Mouse (Mus musculus) ES-Bruce4 (cell line): Measurements from ENCODE around the gene Tex9. TPM values are rescaled to one million over a fixed set of nuclear protein-coding genes. Genes with fewer than 3 reads are reported as not detected.

Source experiments
- H3K27ac ChIP-seq: 2 replicates; pipeline ENCODE4 v1.5.1; 2012; ENCODE audit warnings: low read length, inconsistent platforms; ENCODE audit not compliant: insufficient read depth
- H3K27me3 ChIP-seq: 2 replicates; pipeline ENCODE4 v1.6.1; 2012; ENCODE audit warnings: mild to moderate bottlenecking, low read length, inconsistent platforms; ENCODE audit not compliant: control insufficient read depth, poor library complexity, insufficient read depth, severe bottlenecking
- H3K36me3 ChIP-seq: 2 replicates; pipeline ENCODE4 v1.6.1; 2012; ENCODE audit warnings: inconsistent platforms, mild to moderate bottlenecking, low read length, moderate library complexity; ENCODE audit not compliant: control insufficient read depth, poor library complexity, insufficient read depth, severe bottlenecking
- H3K4me1 ChIP-seq: one replicate; pipeline ENCODE4 v1.8.1; 2011; ENCODE audit warnings: low read length; ENCODE audit not compliant: control insufficient read depth, insufficient read depth
- H3K4me3 ChIP-seq: 2 replicates; pipeline ENCODE4 v1.5.1; 2011; ENCODE audit warnings: low read depth, mild to moderate bottlenecking, low read length
- H3K9ac ChIP-seq: 2 replicates; pipeline ENCODE4 v1.6.1; 2012; ENCODE audit warnings: low read depth, mild to moderate bottlenecking, inconsistent platforms; ENCODE audit not compliant: poor library complexity, severe bottlenecking
- H3K9me3 ChIP-seq: replicated peaks from 2 replicates; pipeline ENCODE4 v1.6.1; 2012; ENCODE audit warnings: mild to moderate bottlenecking, low read length, inconsistent platforms; ENCODE audit not compliant: control insufficient read depth, poor library complexity, insufficient read depth, severe bottlenecking
- CTCF ChIP-seq: IDR thresholded peaks from one replicate; pipeline ENCODE4 v1.8.1; 2011; ENCODE audit warnings: low read depth, low read length
- EP300 ChIP-seq: IDR thresholded peaks from 2 replicates; pipeline ENCODE4 v1.6.1; 2011; ENCODE audit warnings: low read depth, low read length; ENCODE audit not compliant: insufficient read depth
- POLR2A ChIP-seq: IDR thresholded peaks from one replicate; pipeline ENCODE4 v1.8.1; 2011; ENCODE audit warnings: low read length; ENCODE audit not compliant: insufficient read depth
- polyA plus RNA-seq: library from polyadenylated mRNA; stranded (reverse); fragments of >200 nt; gene quantifications from 2 replicates; pipeline ENCODE4 v1.2.4, GENCODE M21; 2011; ENCODE audit warnings: low read depth; ENCODE audit not compliant: missing spikeins, insufficient read depth, insufficient read length

The Tex9 gene
- polyA plus RNA-seq, 1 experiment = 43.3 TPM

DNA sequence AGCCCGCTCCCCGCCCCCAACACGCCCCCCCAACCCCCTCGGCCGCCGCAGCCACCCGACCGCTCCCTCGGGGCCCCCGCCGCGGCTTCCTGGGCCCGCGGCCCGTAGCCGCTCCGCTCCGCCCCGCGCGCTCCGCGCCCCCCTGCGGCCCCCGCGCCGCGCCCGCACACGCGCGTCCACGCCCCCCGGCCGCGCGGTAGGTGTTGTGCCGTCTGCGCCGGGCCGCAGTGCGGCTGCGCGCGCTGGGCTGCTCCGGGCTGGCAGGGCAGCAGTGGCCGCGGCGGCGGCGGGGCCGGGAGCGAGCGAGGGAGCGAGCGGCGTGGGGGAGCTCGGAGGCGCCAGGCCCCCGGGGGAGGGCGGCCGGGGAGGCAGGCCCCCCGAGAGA, 40.0 kb upstream of the Tex9 start, which contains the start of gene Rfx7:
Rfx7 (plus strand) TSS at position 245 of the 385 bp plus-strand sequence.
- Histone ChIP-seq H3K9ac (peak within 1 kb of the TSS; percentile 99), H3K27ac (peak within 1 kb of the TSS; percentile 83), H3K36me3 (no peaks in the 10 kb centered on the region), H3K27me3 (no peaks in the 10 kb centered on the region), H3K9me3 (no peaks in the 10 kb centered on the region), H3K4me3 (peak within 1 kb of the TSS; percentile 79), H3K4me1 (peaks cover 1% of the 10 kb centered on the region)
- TF ChIP-seq CTCF (no peak), EP300 (no peak), POLR2A (no peak)

DNA sequence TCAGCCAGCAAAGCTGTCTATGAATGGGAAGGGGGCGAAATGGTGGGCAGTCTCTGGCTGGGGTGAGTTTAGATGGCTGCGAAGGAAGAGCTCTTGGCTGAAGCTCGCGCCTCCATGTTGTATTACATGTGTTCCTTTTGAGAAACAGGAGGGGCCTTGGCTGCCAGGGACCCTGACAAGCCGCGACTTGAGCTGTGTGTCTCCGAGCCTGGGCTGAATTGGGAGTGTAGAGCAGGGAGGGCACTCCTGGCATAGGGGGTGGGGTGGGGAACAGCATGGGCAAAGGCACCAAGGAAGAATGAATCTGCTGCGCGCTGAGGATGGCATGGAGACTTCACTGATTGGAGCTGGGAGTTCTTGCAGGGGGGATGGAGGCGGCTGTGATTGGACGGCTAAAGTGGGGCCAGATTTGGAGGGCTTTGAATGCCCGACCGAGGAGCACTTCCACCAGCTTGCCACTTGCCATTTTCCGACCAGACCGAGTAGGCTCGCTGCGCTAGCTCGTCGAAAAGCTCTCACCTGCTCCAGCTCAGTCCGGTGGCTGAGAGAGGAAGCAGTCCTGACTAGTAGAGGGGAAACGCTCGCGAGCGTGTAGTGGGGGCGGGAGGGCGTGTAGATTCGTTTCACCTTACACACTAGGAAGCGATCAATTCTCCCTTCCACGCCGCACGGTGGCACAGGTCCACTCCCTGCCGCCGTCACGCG, 39.4 kb upstream of the Tex9 start:
- peak overlapping the region; percentile 79 for H3K4me3 ChIP-seq
- H3K27me3 ChIP-seq = no peaks in the 10 kb centered on the region
- no peaks in the 10 kb centered on the region for H3K9me3 ChIP-seq
- H3K27ac ChIP-seq = peak overlapping the region; percentile 83
- TF ChIP-seq EP300 (0 out of 2 replicates have a peak, but pooled peaks have one; percentile 32), CTCF (no peak), POLR2A (peak; percentile 76)
- H3K36me3 ChIP-seq = no peaks in the 10 kb centered on the region
- peak overlapping the region; percentile 99 for H3K9ac ChIP-seq
- H3K4me1 ChIP-seq = no peaks in the 10 kb centered on the region

DNA sequence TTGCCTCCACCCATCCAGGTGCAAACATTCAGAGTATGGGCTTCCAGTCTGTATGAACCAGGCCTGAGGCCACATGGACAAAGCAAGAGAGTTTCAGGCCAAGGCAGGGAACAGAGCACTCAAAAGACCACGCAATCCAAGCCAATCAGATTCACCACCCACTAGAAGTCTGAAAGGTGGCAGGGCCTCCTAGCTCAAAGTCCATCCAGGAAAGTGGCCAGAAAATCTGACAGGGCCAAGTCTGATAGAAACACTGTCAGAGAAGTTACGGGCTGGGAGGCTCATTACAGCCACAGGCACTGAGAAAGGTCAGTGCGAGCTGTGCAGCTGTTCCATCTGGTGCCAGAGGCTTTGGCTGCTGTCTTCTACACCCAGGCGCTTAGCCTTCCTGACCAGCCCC, 38.8 kb upstream of the Tex9 start:
- TF ChIP-seq EP300 = no peak
- no peak for TF ChIP-seq CTCF
- TF ChIP-seq POLR2A = no peak
- Histone ChIP-seq H3K4me3 (peak overlapping the region; percentile 79), H3K36me3 (no peaks in the 10 kb centered on the region), H3K27me3 (no peaks in the 10 kb centered on the region), H3K27ac (peak overlapping the region; percentile 83), H3K4me1 (no peaks in the 10 kb centered on the region), H3K9me3 (no peaks in the 10 kb centered on the region), H3K9ac (peak overlapping the region; percentile 99)

DNA sequence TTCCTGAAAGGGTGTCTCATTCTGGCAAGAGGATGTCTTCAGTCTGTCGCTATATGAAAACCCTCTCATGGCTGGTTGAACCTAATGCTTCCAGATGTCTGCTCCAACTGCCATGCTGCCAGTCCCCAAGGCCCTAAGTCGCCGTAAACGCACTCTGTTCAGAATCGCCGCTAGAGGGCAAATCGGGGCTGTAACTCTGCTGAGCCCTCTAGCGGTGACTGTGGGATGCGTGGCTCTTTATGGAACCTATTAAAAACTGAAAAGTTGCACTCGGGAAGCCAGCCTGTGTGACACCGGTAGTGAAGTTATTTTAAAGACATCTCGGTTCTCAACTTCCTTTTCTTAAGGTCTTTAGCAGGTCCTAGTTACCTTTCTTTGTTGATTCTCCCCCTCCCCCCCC, 38.2 kb upstream of the Tex9 start:
- Histone ChIP-seq H3K9ac (peak overlapping the region; percentile 99), H3K9me3 (no peaks in the 10 kb centered on the region), H3K27ac (no peak overlapping the region), H3K4me3 (no peak overlapping the region), H3K4me1 (no peaks in the 10 kb centered on the region), H3K36me3 (no peaks in the 10 kb centered on the region), H3K27me3 (no peaks in the 10 kb centered on the region)
- TF ChIP-seq EP300 = peak; percentile 71; the same call in 1 of the 2 replicates
- peak; percentile 100 for TF ChIP-seq CTCF
- TF ChIP-seq POLR2A = no peak

DNA sequence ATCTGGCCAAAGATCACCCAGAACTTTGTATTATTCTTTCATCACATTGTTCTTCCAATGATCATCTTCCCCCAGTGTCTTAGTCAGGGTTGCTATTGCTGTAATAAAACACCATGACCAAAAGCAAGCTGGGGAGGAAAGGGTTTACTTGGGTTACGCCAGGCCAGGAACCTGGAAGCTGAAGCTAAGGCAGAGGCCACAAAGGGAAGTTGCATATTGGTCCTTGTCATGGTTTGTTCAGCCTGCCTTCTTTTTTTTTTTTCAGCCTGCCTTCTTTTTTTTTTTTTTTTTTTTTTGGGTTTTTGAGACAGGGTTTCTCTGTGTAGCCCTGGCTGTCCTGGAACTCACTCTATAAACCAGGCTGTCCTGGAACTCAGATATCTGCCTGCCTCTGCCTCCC, 34.1 kb upstream of the Tex9 start:
- H3K4me1 ChIP-seq = no peaks in the 10 kb centered on the region
- TF ChIP-seq EP300 = no peak
- no peak for TF ChIP-seq POLR2A
- no peak for TF ChIP-seq CTCF
- H3K27me3 ChIP-seq = no peaks in the 10 kb centered on the region
- no peaks in the 10 kb centered on the region for H3K36me3 ChIP-seq
- no peak overlapping the region for H3K9ac ChIP-seq
- no peak overlapping the region for H3K4me3 ChIP-seq
- H3K9me3 ChIP-seq = no peaks in the 10 kb centered on the region
- no peak overlapping the region for H3K27ac ChIP-seq

DNA sequence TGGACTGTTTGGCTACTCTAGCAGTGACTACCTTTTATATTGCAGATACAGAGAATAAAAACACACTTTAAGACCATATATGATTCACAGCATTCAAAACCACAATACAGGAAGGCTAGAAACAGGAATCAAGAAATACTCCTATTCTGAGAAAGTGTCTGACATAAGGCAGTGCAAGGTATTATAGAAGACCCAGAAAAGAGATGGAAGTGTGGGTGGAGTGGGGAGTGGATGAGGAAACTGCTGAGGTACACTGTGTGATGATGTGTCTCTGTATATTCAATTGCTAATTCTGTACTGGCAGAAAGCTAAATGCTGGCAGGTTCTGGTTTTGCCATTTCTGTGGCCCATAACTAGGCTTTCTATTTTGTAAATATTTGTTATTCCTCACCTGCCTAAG, 28.8 kb upstream of the Tex9 start:
- Histone ChIP-seq H3K9ac (no peak overlapping the region), H3K4me1 (no peaks in the 10 kb centered on the region), H3K9me3 (no peaks in the 10 kb centered on the region), H3K27ac (no peak overlapping the region), H3K27me3 (no peaks in the 10 kb centered on the region), H3K4me3 (no peak overlapping the region), H3K36me3 (no peaks in the 10 kb centered on the region)
- TF ChIP-seq POLR2A (no peak), EP300 (no peak), CTCF (no peak)
